Mouse (Mus musculus) frontal cortex, adult 2 months (tissue): ENCODE data around the gene Plxna1. TPM values are rescaled to one million over a fixed set of nuclear protein-coding genes. Genes with fewer than 3 reads are reported as not detected.

ENCODE experiments used
- DNase-seq, 2 experiments: peaks; one replicate each; pipeline ENCODE4 v3.0.0; 2022; ENCODE audit warnings: low spot score in 1 of 2; ENCODE audit errors: extremely low spot score in 1 of 2
- polyA plus RNA-seq: library from polyadenylated mRNA; depleted of rRNA; stranded (reverse); fragments of >200 nt; gene quantifications from 2 replicates; pipeline ENCODE4 v1.2.3, GENCODE M21; 2012

Gene Plxna1
- polyA plus RNA-seq, 1 experiment, result 36.6 TPM

- peak in 1 of 2 experiments; percentile 52 for DNase-seq
These were observed 24.8 kb downstream of the Plxna1 start for GRCm38 (mm10) chr6:89337574-89337973.

- peak in 1 of 2 experiments; percentile 41 for DNase-seq
These were observed 28.3 kb downstream of the Plxna1 start for GRCm38 (mm10) chr6:89333964-89334702.

GRCm38 (mm10) chr6:89330957-89331356, 31.5 kb downstream of the Plxna1 start:
- no peak for DNase-seq

- no peak for DNase-seq
These were observed 33.8 kb downstream of the Plxna1 start for GRCm38 (mm10) chr6:89328634-89329033.

GRCm38 (mm10) chr6:89327746-89328491, 34.5 kb downstream of the Plxna1 start:
- DNase-seq, result no peak

- no peak for DNase-seq
These were observed 37.6 kb downstream of the Plxna1 start for GRCm38 (mm10) chr6:89324842-89325241.

- DNase-seq, result no peak
These were observed 47.2 kb downstream of the Plxna1 start for GRCm38 (mm10) chr6:89315263-89315662.

- DNase-seq, result no peak
These were observed 50.9 kb downstream of the Plxna1 start for GRCm38 (mm10) chr6:89311518-89311917.

GRCm38 (mm10) chr6:89310236-89310635, 52.2 kb downstream of the Plxna1 start:
- DNase-seq, result no peak

- no peak for DNase-seq
These were observed 54.0 kb downstream of the Plxna1 start for GRCm38 (mm10) chr6:89308213-89308973.

- peak; percentile 49 to 71 for DNase-seq
These were observed 57.9 kb downstream of the Plxna1 start for GRCm38 (mm10) chr6:89304375-89305058.

GRCm38 (mm10) chr6:89299818-89300217, 62.6 kb downstream of the Plxna1 start:
- no peak for DNase-seq

- no peak for DNase-seq
These were observed 65.3 kb downstream of the Plxna1 start for GRCm38 (mm10) chr6:89296909-89297695.

- no peak for DNase-seq
These were observed 66.3 kb downstream of the Plxna1 start for GRCm38 (mm10) chr6:89296001-89296709.

- DNase-seq, result no peak
These were observed 67.8 kb downstream of the Plxna1 start for GRCm38 (mm10) chr6:89294621-89295020.

GRCm38 (mm10) chr6:89291494-89291893, 70.9 kb downstream of the Plxna1 start:
- no peak for DNase-seq

- DNase-seq, result no peak
These were observed 74.3 kb downstream of the Plxna1 start for GRCm38 (mm10) chr6:89288156-89288555.

GRCm38 (mm10) chr6:89286700-89287428, 75.6 kb downstream of the Plxna1 start:
- DNase-seq, result peak in 1 of 2 experiments; percentile 20

GRCm38 (mm10) chr6:89286286-89286655, 76.1 kb downstream of the Plxna1 start:
- DNase-seq, result no peak
